Mouse (Mus musculus): ENCODE measurements around the gene Stpg4.
A peak's percentile ranks its signal among the peaks of the same experiment; 100 is the strongest.

Gene Stpg4

GRCm38 (mm10) chr17:87427511-87427910, at the start of gene Stpg4:
Gene Stpg4 (minus strand): TSS chr17:87427741.
- peak; percentile 13 for DNase-seq

GRCm38 (mm10) chr17:87475356-87475755, 47.8 kb upstream of the Stpg4 start:
- no peak for DNase-seq

- DNase-seq, result peak; percentile 17
These were observed 46.9 kb upstream of the Stpg4 start for GRCm38 (mm10) chr17:87474501-87474795.

DNA sequence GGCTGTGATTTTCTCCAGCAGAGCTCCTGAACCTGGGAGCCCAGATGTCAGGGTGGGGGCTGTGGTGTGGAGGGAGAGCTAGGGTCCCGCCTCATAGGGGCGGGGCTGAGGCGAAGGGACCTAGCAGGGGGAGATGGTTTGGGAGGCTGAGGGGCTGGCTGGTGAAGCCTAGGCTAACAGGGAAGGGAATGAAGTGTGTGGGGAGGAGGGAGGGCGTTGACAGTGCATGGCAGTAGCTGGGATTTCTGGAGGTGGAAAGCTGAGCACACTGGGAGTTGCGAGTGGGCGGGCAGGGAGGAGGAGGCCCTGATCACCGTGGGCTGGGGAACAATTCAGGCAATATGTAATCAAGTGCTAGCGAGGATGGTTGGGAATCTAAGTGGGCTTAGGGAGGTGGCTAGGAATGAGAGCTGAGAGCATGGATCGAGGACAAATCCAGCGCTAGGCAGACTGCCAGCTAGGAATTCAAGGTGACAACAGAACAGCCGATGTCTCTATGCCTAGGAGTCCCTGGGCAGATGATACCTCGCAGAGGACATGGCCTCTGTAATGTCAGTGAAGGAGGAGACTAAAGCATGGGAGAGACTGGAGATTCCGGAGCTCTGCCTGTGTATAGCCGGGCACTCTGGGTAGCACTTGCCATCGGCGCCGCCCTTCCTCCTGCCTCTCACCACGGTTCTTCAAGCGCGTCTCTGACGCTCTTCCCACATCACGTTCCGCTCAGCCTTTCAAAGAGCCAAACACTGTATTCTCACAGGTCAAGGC, 46.4 kb upstream of the Stpg4 start:
- peak; percentile 27 for DNase-seq

GRCm38 (mm10) chr17:87473441-87473735, 45.8 kb upstream of the Stpg4 start:
- DNase-seq, result no peak

- DNase-seq, result no peak
These were observed 45.3 kb upstream of the Stpg4 start for GRCm38 (mm10) chr17:87472879-87473278.

- no peak for DNase-seq
These were observed 44.1 kb upstream of the Stpg4 start for GRCm38 (mm10) chr17:87471661-87472060.

- no peak for DNase-seq
These were observed 43.3 kb upstream of the Stpg4 start for GRCm38 (mm10) chr17:87470797-87471196.

DNA sequence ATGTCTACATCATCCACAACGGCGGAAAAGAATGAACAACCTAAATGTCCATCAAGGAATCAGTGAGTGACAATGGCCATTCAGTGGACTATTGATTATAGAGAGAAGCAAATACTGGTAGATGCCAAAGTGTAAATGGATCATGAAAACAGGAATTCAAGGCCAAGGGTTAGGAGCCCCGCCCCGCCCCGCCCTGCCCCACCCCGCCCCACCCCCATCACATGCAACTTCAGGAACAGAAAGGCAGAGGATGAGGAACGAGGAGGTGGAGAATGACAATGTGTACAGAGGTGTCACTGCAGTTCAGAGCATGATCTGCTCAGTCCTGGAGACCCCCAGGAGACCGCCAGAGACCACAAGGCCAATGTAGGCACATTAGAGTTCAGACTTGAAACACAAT, 42.7 kb upstream of the Stpg4 start:
- no peak for DNase-seq

DNA sequence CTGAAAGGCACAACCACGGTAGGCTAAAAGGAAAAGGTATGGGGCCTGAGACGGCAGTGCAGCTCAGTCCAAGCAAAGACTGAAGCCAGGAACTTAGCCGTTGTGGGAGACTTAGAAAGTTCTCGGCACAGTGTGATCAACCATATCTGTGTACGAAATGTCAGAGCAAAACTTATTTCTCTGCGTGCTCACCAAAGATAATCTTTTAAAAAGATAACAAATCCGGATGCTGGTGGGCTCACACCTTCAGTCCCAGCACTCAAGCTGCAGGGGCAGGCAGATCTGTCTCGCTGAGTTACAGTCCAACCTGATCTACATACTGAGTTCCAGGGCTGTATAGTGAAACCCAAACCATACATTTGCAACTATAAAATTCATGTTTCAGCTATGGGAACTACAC, 41.9 kb upstream of the Stpg4 start:
- no peak for DNase-seq

- no peak for DNase-seq
These were observed 41.1 kb upstream of the Stpg4 start for GRCm38 (mm10) chr17:87468616-87469015.

DNA sequence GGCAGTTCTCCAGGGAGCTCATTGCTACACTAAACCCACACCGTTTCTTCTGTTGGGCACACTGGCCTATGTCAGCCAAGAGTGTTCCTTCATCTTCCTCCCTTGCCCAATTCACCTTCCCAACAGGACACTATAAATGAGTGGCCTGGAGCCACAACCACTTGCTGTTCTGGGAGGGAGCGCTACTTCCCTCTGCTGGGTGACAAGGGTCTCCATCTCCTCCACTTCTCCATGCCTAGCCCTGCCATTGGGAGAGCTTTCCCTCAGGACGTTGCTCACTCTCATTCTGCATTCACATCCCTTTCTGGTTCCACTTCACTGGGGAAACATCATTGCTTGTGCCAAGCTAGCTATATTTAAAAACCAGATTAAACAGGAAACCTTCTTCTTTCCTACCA, 34.0 kb upstream of the Stpg4 start:
- no peak for DNase-seq

- peak; percentile 48 for DNase-seq
These were observed 33.3 kb upstream of the Stpg4 start for GRCm38 (mm10) chr17:87460669-87461498.

GRCm38 (mm10) chr17:87459750-87460668, 32.5 kb upstream of the Stpg4 start:
- DNase-seq, result peak; percentile 47

DNA sequence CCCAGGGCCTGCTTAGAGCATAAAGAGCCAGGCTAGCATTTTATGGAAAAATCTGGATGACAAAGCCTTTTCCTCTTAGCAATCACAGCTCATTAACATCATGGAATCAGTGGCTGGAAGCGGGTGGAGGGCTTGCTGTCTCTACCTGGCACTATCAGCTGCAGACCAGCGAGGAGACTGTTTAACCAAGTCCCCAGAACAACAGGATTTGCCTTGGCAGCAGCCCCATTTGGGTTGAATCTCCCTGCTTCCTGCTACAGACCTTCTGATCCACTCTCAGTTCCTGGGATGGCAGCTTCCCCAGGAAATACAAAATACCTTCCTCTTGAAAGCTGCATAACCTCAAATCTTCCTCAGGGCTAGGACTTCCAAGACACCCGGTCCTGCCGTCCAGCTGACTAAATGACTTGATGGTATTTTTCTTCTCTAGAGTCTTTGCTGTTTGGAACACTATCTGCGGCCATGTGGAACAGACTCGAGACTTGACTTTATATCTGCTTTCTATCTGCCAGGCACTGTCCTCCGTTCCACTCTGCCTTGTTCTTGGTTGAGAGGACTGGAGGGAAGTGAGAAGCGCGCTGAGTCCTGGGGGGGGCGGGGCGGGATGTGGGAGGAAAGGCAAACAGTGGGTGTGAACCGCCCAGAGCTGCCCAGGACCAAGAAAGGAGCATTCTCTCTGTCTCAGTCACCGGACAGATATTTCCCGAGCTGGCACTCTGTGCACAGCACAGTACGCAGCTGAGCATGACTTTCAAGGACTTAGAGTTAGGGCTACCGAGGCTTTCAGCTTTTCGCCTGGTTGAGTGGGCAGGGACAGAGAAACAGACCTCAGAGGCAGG, 31.6 kb upstream of the Stpg4 start:
- DNase-seq, result peak; percentile 64

- DNase-seq, result peak; percentile 16
These were observed 30.4 kb upstream of the Stpg4 start for GRCm38 (mm10) chr17:87457961-87458360.

GRCm38 (mm10) chr17:87454121-87454520, 26.6 kb upstream of the Stpg4 start:
- no peak for DNase-seq

- DNase-seq, result no peak
These were observed 25.8 kb upstream of the Stpg4 start for GRCm38 (mm10) chr17:87453336-87453735.

DNA sequence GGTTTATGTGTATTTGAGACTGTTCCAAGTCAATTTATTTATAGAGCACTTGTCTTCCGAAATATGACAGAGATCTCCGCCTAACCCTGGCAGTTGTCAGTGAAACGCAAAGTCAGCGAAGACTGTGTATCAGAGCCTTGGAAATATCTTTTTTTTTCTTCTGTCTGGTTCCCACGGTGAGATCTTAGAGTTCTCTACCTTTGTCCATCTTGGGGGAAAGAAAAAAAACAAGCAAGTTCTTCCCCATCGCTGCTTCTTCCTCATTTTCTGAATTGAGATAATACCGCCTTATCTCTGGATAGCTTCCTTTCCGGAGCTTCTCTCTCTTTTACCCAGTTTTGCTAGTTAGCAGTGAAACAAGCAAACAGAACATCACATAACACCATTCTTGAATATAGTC, 21.3 kb upstream of the Stpg4 start:
- no peak for DNase-seq

DNA sequence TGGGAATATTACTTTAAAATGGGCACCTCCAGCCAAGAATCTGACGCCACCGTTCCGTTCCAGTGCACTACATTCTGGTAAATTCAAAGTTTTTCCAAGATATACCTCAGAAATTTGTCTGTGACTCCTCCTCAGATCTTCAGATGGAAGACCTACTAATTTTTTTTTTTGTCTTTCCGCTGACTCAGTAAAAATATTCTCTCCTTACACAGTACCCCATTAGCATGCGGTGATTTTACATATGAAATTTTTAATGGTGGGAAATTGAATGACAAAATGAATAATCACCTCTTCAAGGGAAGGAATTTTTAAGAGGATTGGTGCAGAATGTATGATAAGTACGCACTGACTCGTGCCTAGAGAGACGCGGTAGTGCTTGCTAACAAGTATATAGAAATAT, 20.8 kb upstream of the Stpg4 start:
- DNase-seq, result no peak

DNA sequence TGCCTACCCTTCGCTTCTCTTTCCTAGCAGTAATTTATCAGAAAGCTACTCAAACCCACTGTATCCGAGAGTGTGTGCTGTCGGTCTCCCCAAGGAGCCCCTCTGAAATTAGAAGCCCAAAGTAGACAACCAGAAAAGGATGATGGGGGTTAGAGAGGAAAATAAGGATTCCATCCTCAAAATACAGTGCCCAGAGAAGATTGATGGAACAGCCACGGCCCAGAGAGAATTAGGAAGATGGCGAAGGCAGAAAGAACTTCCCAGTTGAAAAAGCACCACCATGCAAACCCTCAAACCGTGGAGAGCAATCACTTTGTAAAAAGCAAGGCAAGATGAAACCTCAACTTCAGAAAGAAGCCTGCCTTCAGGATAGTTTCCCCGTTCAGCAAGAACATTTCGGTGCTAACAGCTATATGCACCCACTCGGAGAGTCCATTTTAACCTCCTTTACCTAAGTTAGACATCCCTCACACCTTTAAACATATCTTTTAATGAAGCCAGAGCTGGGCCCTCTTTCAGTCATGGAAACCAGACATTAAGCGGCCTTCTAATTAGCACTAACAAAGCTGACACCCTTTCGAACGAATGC, 20.2 kb upstream of the Stpg4 start:
- no peak for DNase-seq

All from kidney, postnatal 14 days (tissue).